Mouse (Mus musculus): Measurements from ENCODE around the gene Fam221b. TPM values are rescaled to one million over a fixed set of nuclear protein-coding genes. Genes with fewer than 3 reads are reported as not detected.

The Fam221b gene
- polyA plus RNA-seq, 1 experiment from 2014 or later, result 2.2 TPM

GRCm38 (mm10) chr4:43695249-43695671 is 26.3 kb upstream of the Fam221b start:
- Histone ChIP-seq H3K9ac (ENCODE audit: low read length) (no peak overlapping the region), H3K9me3 (replicated peaks; ENCODE audit: control insufficient read depth, low read length) (no peaks in the 10 kb centered on the region), H3K4me1 (ENCODE audit: control insufficient read depth, insufficient read depth, low read length) (no peaks in the 10 kb centered on the region), H3K27me3 (replicated peaks; ENCODE audit: control insufficient read depth, insufficient read depth, low read length) (no peaks in the 10 kb centered on the region), H3K4me2 (ENCODE audit: low read length) (no peak overlapping the region), H3K36me3 (ENCODE audit: control insufficient read depth, insufficient read depth, low read length) (peaks cover 8% of the 10 kb centered on the region), H3K4me3 (ENCODE audit: low read depth, low read length) (no peak overlapping the region), H3K27ac (ENCODE audit: low read depth, low read length) (no peak overlapping the region)
- ATAC-seq (no peak), DNase-seq (ENCODE audit: low spot score) (no peak)
- WGBS, result 31% methylated on average over 9 of the region's 9 CpGs

GRCm38 (mm10) chr4:43694439-43695248 is 25.7 kb upstream of the Fam221b start:
- Histone ChIP-seq H3K27me3 (replicated peaks; ENCODE audit: control insufficient read depth, insufficient read depth, low read length) (no peaks in the 10 kb centered on the region), H3K9me3 (replicated peaks; ENCODE audit: control insufficient read depth, low read length) (no peaks in the 10 kb centered on the region), H3K36me3 (ENCODE audit: control insufficient read depth, insufficient read depth, low read length) (peaks cover 15% of the 10 kb centered on the region), H3K4me2 (ENCODE audit: low read length) (no peak overlapping the region), H3K27ac (ENCODE audit: low read depth, low read length) (no peak overlapping the region), H3K4me1 (ENCODE audit: control insufficient read depth, insufficient read depth, low read length) (no peaks in the 10 kb centered on the region), H3K4me3 (ENCODE audit: low read depth, low read length) (no peak overlapping the region), H3K9ac (ENCODE audit: low read length) (no peak overlapping the region)
- WGBS, result 88% methylated on average over 1 of the region's 1 CpGs
- no peak for DNase-seq (ENCODE audit: low spot score)
- ATAC-seq, result no peak

GRCm38 (mm10) chr4:43693806-43694241 is 24.9 kb upstream of the Fam221b start:
- Histone ChIP-seq H3K36me3 (ENCODE audit: control insufficient read depth, insufficient read depth, low read length) (peaks cover 23% of the 10 kb centered on the region), H3K4me2 (ENCODE audit: low read length) (no peak overlapping the region), H3K9me3 (replicated peaks; ENCODE audit: control insufficient read depth, low read length) (no peaks in the 10 kb centered on the region), H3K4me1 (ENCODE audit: control insufficient read depth, insufficient read depth, low read length) (no peaks in the 10 kb centered on the region), H3K27ac (ENCODE audit: low read depth, low read length) (no peak overlapping the region), H3K9ac (ENCODE audit: low read length) (no peak overlapping the region), H3K4me3 (ENCODE audit: low read depth, low read length) (no peak overlapping the region), H3K27me3 (replicated peaks; ENCODE audit: control insufficient read depth, insufficient read depth, low read length) (no peaks in the 10 kb centered on the region)
- no peak for ATAC-seq
- DNase-seq (ENCODE audit: low spot score), result no peak
- WGBS, result 82% methylated on average over 5 of the region's 5 CpGs

- H3K4me3 ChIP-seq (ENCODE audit: low read depth, low read length), result no peak overlapping the region
- 87% methylated on average over 5 of the region's 5 CpGs for WGBS
- H3K9ac ChIP-seq (ENCODE audit: low read length), result no peak overlapping the region
- no peaks in the 10 kb centered on the region for H3K4me1 ChIP-seq (ENCODE audit: control insufficient read depth, insufficient read depth, low read length)
- ATAC-seq, result no peak
- no peaks in the 10 kb centered on the region for H3K9me3 ChIP-seq (replicated peaks; ENCODE audit: control insufficient read depth, low read length)
- no peaks in the 10 kb centered on the region for H3K27me3 ChIP-seq (replicated peaks; ENCODE audit: control insufficient read depth, insufficient read depth, low read length)
- H3K27ac ChIP-seq (ENCODE audit: low read depth, low read length), result no peak overlapping the region
- DNase-seq (ENCODE audit: low spot score), result no peak
- peaks cover 44% of the 10 kb centered on the region for H3K36me3 ChIP-seq (ENCODE audit: control insufficient read depth, insufficient read depth, low read length)
- H3K4me2 ChIP-seq (ENCODE audit: low read length), result no peak overlapping the region
Measured at GRCm38 (mm10) chr4:43691026-43691425, 22.1 kb upstream of the Fam221b start.

GRCm38 (mm10) chr4:43690021-43690420 is 21.1 kb upstream of the Fam221b start:
- H3K4me1 ChIP-seq (ENCODE audit: control insufficient read depth, insufficient read depth, low read length), result no peaks in the 10 kb centered on the region
- ATAC-seq, result no peak
- 93% methylated on average over 17 of the region's 17 CpGs for WGBS
- H3K36me3 ChIP-seq (ENCODE audit: control insufficient read depth, insufficient read depth, low read length), result peaks cover 55% of the 10 kb centered on the region
- DNase-seq (ENCODE audit: low spot score), result no peak
- no peaks in the 10 kb centered on the region for H3K27me3 ChIP-seq (replicated peaks; ENCODE audit: control insufficient read depth, insufficient read depth, low read length)
- no peaks in the 10 kb centered on the region for H3K9me3 ChIP-seq (replicated peaks; ENCODE audit: control insufficient read depth, low read length)
- H3K4me3 ChIP-seq (ENCODE audit: low read depth, low read length), result no peak overlapping the region
- H3K9ac ChIP-seq (ENCODE audit: low read length), result no peak overlapping the region
- H3K4me2 ChIP-seq (ENCODE audit: low read length), result no peak overlapping the region
- H3K27ac ChIP-seq (ENCODE audit: low read depth, low read length), result no peak overlapping the region

- H3K27ac ChIP-seq (ENCODE audit: low read depth, low read length), result no peak overlapping the region
- H3K9me3 ChIP-seq (replicated peaks; ENCODE audit: control insufficient read depth, low read length), result no peaks in the 10 kb centered on the region
- peaks cover 88% of the 10 kb centered on the region for H3K36me3 ChIP-seq (ENCODE audit: control insufficient read depth, insufficient read depth, low read length)
- no peaks in the 10 kb centered on the region for H3K4me1 ChIP-seq (ENCODE audit: control insufficient read depth, insufficient read depth, low read length)
- H3K4me3 ChIP-seq (ENCODE audit: low read depth, low read length), result no peak overlapping the region
- H3K27me3 ChIP-seq (replicated peaks; ENCODE audit: control insufficient read depth, insufficient read depth, low read length), result no peaks in the 10 kb centered on the region
- H3K4me2 ChIP-seq (ENCODE audit: low read length), result no peak overlapping the region
- no peak for DNase-seq (ENCODE audit: low spot score)
- no peak overlapping the region for H3K9ac ChIP-seq (ENCODE audit: low read length)
- WGBS, result 91% methylated on average over 7 of the region's 7 CpGs
- ATAC-seq, result no peak
Measured at GRCm38 (mm10) chr4:43679416-43680043, 10.6 kb upstream of the Fam221b start.

GRCm38 (mm10) chr4:43678541-43678940 is 9.6 kb upstream of the Fam221b start:
- no peaks in the 10 kb centered on the region for H3K27me3 ChIP-seq (replicated peaks; ENCODE audit: control insufficient read depth, insufficient read depth, low read length)
- H3K9me3 ChIP-seq (replicated peaks; ENCODE audit: control insufficient read depth, low read length), result no peaks in the 10 kb centered on the region
- no peak overlapping the region for H3K4me2 ChIP-seq (ENCODE audit: low read length)
- no peaks in the 10 kb centered on the region for H3K4me1 ChIP-seq (ENCODE audit: control insufficient read depth, insufficient read depth, low read length)
- 89% methylated on average over 6 of the region's 6 CpGs for WGBS
- no peak overlapping the region for H3K27ac ChIP-seq (ENCODE audit: low read depth, low read length)
- no peak for ATAC-seq
- no peak overlapping the region for H3K9ac ChIP-seq (ENCODE audit: low read length)
- no peak overlapping the region for H3K4me3 ChIP-seq (ENCODE audit: low read depth, low read length)
- DNase-seq (ENCODE audit: low spot score), result no peak
- peaks cover 87% of the 10 kb centered on the region for H3K36me3 ChIP-seq (ENCODE audit: control insufficient read depth, insufficient read depth, low read length)

GRCm38 (mm10) chr4:43675608-43676007 is 6.7 kb upstream of the Fam221b start:
- peaks cover 60% of the 10 kb centered on the region for H3K36me3 ChIP-seq (ENCODE audit: control insufficient read depth, insufficient read depth, low read length)

GRCm38 (mm10) chr4:43674974-43675373 is 6.0 kb upstream of the Fam221b start:
- peaks cover 58% of the 10 kb centered on the region for H3K36me3 ChIP-seq (ENCODE audit: control insufficient read depth, insufficient read depth, low read length)
- ATAC-seq (no peak), DNase-seq (ENCODE audit: low spot score) (no peak)
- no peak overlapping the region for H3K27ac ChIP-seq (ENCODE audit: low read depth, low read length)
- no peak overlapping the region for H3K9ac ChIP-seq (ENCODE audit: low read length)
- H3K4me1 ChIP-seq (ENCODE audit: control insufficient read depth, insufficient read depth, low read length), result peaks cover 18% of the 10 kb centered on the region
- H3K27me3 ChIP-seq (replicated peaks; ENCODE audit: control insufficient read depth, insufficient read depth, low read length), result no peaks in the 10 kb centered on the region
- H3K9me3 ChIP-seq (replicated peaks; ENCODE audit: control insufficient read depth, low read length), result no peaks in the 10 kb centered on the region
- H3K4me3 ChIP-seq (ENCODE audit: low read depth, low read length), result no peak overlapping the region
- H3K4me2 ChIP-seq (ENCODE audit: low read length), result no peak overlapping the region
- WGBS, result 75% methylated on average over 5 of the region's 5 CpGs

More at GRCm38 (mm10) chr4:43675608-43676007, 6.7 kb upstream of the Fam221b start:
- peaks cover 12% of the 10 kb centered on the region for H3K4me1 ChIP-seq (ENCODE audit: control insufficient read depth, insufficient read depth, low read length)
- H3K27me3 ChIP-seq (replicated peaks; ENCODE audit: control insufficient read depth, insufficient read depth, low read length), result no peaks in the 10 kb centered on the region
- no peak overlapping the region for H3K9ac ChIP-seq (ENCODE audit: low read length)
- no peaks in the 10 kb centered on the region for H3K9me3 ChIP-seq (replicated peaks; ENCODE audit: control insufficient read depth, low read length)
- no peak for ATAC-seq
- H3K27ac ChIP-seq (ENCODE audit: low read depth, low read length), result no peak overlapping the region
- WGBS, result 82% methylated on average over 4 of the region's 4 CpGs
- no peak for DNase-seq (ENCODE audit: low spot score)
- H3K4me3 ChIP-seq (ENCODE audit: low read depth, low read length), result no peak overlapping the region
- no peak overlapping the region for H3K4me2 ChIP-seq (ENCODE audit: low read length)
